In the genomic region with DNA sequence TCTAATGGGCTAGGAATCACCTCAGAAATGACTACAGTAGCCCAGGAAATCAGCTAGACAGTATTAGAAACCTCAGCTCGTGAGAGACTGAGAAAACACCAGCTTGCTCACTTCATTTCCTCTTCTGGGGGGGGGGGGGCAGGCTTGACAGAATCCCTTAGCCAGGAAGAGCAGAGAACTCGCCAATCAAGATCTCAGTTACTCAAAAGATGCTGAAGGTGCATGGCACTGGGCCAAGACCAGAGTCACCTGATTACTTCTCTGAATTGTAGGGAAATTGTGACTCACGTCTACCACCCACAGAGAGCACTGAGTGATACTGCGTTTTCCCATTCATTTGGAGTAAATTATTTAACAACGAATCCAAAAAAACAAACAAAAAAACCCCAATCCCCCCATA, we compare ENCODE assay signal across 10 mouse cellular contexts. TPM values are rescaled to one million over a fixed set of nuclear protein-coding genes. Genes with fewer than 3 reads are reported as not detected.
DNase-seq lines count a peak whose midpoint lies in the region; ATAC-seq and TF ChIP-seq lines count a peak whose summit lies in the region.
"Had no signal": no experiment of that assay in that cellular context is flagged by ENCODE, and none has a peak within 500 bp of the region (broad histone marks: within the 10 kb centered on the region; RNA-seq: fewer than 3 reads in every experiment).

No protein-coding gene starts in this region.

- H3K27me3 ChIP-seq in liver, postnatal 0 days (ENCODE audit: insufficient read depth, low read length): no peaks in the 10 kb centered on the region
- H3K27me3 ChIP-seq: limb, embryonic 13.5 days had no signal

- H3K36me3 ChIP-seq in liver, postnatal 0 days (replicated peaks; ENCODE audit: insufficient read depth, low read length): no peaks in the 10 kb centered on the region
- H3K36me3 ChIP-seq: limb, embryonic 13.5 days had no signal

- DNase-seq in left cerebral cortex, adult 18-20 months (ENCODE audit: low spot score in 2 of 2): peak; percentile 18 to 25
- no peak for DNase-seq in left cerebral cortex, postnatal 4 days
- DNase-seq in CD4-positive, CD25-positive, alpha-beta regulatory T cell, adult 2 months (ENCODE audit: low read depth, low spot score): peak; percentile 97
- peak; percentile 39 for DNase-seq in brain, embryonic 14.5 days (ENCODE audit: low read depth)
- peak; percentile 53 for DNase-seq in liver, postnatal 0 days
- no peak for DNase-seq in cerebellum, adult 18-20 months
- no peak for DNase-seq in layer of hippocampus, adult 8-10 months (ENCODE audit: low spot score in 2 of 2)
- DNase-seq in embryo, embryonic 10 days (ENCODE audit: low spot score): no peak
- DNase-seq: retina, postnatal 1 day had no signal

- no peak overlapping the region for H3K4me3 ChIP-seq in liver, postnatal 0 days (ENCODE audit: low read depth, low read length)
- H3K4me3 ChIP-seq: limb, embryonic 13.5 days had no signal

- TF ChIP-seq CTCF in brain, embryonic 14.5 days (IDR thresholded peaks at IDR 0.05; ENCODE audit: borderline replicate concordance, extremely low read depth, insufficient read depth, insufficient read length): no peak
- TF ChIP-seq CTCF in liver, postnatal 0 days (IDR thresholded peaks at IDR 0.05; ENCODE audit: low read depth): no peak

- no peak overlapping the region for H3K4me2 ChIP-seq in liver, postnatal 0 days (ENCODE audit: low read depth, low read length)
- H3K4me2 ChIP-seq: limb, embryonic 13.5 days had no signal

- H3K9ac ChIP-seq in liver, postnatal 0 days (replicated peaks): no peak overlapping the region
- H3K9ac ChIP-seq: limb, embryonic 13.5 days had no signal

- TF ChIP-seq POLR2A in brain, embryonic 14.5 days (IDR thresholded peaks at IDR 0.05; ENCODE audit: borderline replicate concordance, extremely low read depth, insufficient read depth, insufficient read length, poor library complexity, severe bottlenecking): no peak

- 58% methylated on average over 5 of the region's 5 CpGs for whole genome bisulfite sequencing in liver, postnatal 0 days (ENCODE audit: insufficient replicate concordance)

- no peak overlapping the region for H3K27ac ChIP-seq in liver, postnatal 0 days (ENCODE audit: low read depth)
- H3K27ac ChIP-seq: limb, embryonic 13.5 days had no signal

- intact Hi-C loops in left cerebral cortex, postnatal 4 days (cut with DNase I): no loop called here

- H3K9me3 ChIP-seq in liver, postnatal 0 days (ENCODE audit: low read length): no peaks in the 10 kb centered on the region
- H3K9me3 ChIP-seq: limb, embryonic 13.5 days had no signal

- no peak for TF ChIP-seq EP300 in liver, postnatal 0 days (IDR thresholded peaks at IDR 0.05; ENCODE audit: low read depth)

- peak; percentile 17; the same call in 1 of the 2 replicates for ATAC-seq in liver, postnatal 0 days

- H3K4me1 ChIP-seq in liver, postnatal 0 days (ENCODE audit: insufficient read depth): peaks cover 6% of the 10 kb centered on the region
- H3K4me1 ChIP-seq: limb, embryonic 13.5 days had no signal

RNA-seq across cellular contexts. Expression of a gene that starts 8.2 kb away (rescaled TPM):
- under 1 TPM; 0.35 to 0.75 TPM for total RNA-seq in left cerebral cortex, adult 18-20 months (2021)
- total RNA-seq in left cerebral cortex, postnatal 4 days (2021): under 1 TPM; 0.60 to 0.66 TPM
- 0.81 and 0.86 TPM in 2 replicates for polyA plus RNA-seq in brain, embryonic 14.5 days (2012; rRNA removed)
- 0.12 and 0.14 TPM in 2 replicates for polyA plus RNA-seq in liver, postnatal 0 days (2015; fragmentation: Nextera tagmentation; extraction: Ambion mirVana)
- 1 to 10 TPM in 1 of 4 experiments, under 1 TPM in 2, not detected in 1; 0.58 to 1.2 (median 0.96) TPM for total RNA-seq in layer of hippocampus, adult 8-10 months (2022)

RNA-seq across cellular contexts. Expression of a gene that starts 27.5 kb away (rescaled TPM):
- 10 to 100 TPM; 30.6 to 30.8 TPM for total RNA-seq in left cerebral cortex, adult 18-20 months (2021)
- total RNA-seq in left cerebral cortex, postnatal 4 days (2021): 10 to 100 TPM; 55.4 to 69.4 TPM
- 37.1 and 47.1 TPM in 2 replicates for polyA plus RNA-seq in brain, embryonic 14.5 days (2012; rRNA removed)
- polyA plus RNA-seq in liver, postnatal 0 days (2015; fragmentation: Nextera tagmentation; extraction: Ambion mirVana): 3.7 and 4.9 TPM in 2 replicates
- total RNA-seq in layer of hippocampus, adult 8-10 months (2022): 10 to 100 TPM; 21.9 to 29.4 (median 24.3) TPM

RNA-seq across cellular contexts. Expression of a gene that starts 53.1 kb away (rescaled TPM):
- total RNA-seq in left cerebral cortex, adult 18-20 months (2021): 100 to 1,000 TPM; 131 to 132 TPM
- 100 to 1,000 TPM; 162 to 169 TPM for total RNA-seq in left cerebral cortex, postnatal 4 days (2021)
- polyA plus RNA-seq in brain, embryonic 14.5 days (2012; rRNA removed): 76.9 and 133 TPM in 2 replicates
- 79.3 and 90.6 TPM in 2 replicates for polyA plus RNA-seq in liver, postnatal 0 days (2015; fragmentation: Nextera tagmentation; extraction: Ambion mirVana)
- 100 to 1,000 TPM; 134 to 168 (median 160) TPM for total RNA-seq in layer of hippocampus, adult 8-10 months (2022)

Comparison
In these comparisons a context has a peak if more than half of its experiments do, and no peak if none do; other contexts are left out.
1. DNase-seq: peak in left cerebral cortex, adult 18-20 months (2 of 2), CD4-positive, CD25-positive, alpha-beta regulatory T cell, adult 2 months (single experiment), brain, embryonic 14.5 days (single experiment) and liver, postnatal 0 days (single experiment); none in left cerebral cortex, postnatal 4 days (single experiment), cerebellum, adult 18-20 months (0 of 2), layer of hippocampus, adult 8-10 months (0 of 2) and embryo, embryonic 10 days (single experiment).